Mouse (Mus musculus): ENCODE measurements around the gene Rpl7l1.
A peak's percentile ranks its signal among the peaks of the same experiment; 100 is the strongest.
"Not testable (repeated sequence)": the region's sequence is repeated elsewhere in the genome, so short reads cannot be mapped to it uniquely, and the experiment has no call there.

Gene Rpl7l1

DNA sequence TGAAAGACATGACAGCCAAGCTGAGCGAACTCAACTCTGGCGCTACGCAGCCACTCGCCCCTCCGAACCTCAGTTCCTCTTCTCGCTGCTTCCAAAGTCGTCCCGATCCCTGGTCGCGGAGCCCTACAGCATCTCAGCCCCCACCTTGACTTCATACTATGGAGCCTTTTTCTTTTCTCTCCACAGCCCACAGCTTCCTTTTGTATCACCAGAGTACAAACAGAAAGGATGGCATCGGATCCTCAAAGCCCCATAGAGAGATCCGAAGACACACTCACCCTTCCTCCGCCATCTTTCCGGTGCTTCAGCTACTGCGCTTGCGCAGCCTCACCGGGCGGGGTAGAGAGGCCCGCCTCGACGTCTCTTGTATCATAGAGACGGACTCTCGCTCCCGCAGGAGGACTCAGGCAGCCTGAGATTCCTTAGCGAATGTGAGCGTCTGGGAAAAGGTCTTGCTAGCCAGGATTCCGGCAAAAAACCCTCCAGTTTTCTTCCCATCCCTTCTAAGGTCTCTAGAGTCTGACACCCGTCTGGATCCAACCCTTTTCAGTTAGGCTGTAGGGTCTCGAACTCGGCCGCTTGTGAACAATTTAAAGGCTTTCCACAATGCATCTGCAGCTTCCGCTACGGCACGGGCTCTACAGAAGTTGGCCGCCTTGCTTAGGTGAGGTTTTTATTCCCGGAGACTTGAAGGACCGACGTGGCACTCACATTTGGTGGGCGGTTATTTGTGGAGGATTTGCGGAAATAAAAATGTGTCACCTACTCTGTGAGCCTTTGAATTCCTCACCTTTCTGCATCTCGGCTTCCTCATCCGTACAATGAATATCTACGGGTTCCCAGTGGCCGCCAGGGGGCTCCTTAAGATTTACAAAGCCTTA lies at the start of gene Rpl7l1:
Gene Rpl7l1 (minus strand): TSS at position 332 of the 881 bp plus-strand sequence.
- peak; percentile 76 to 90 for DNase-seq (ENCODE audit: low spot score in 2 of 2)

DNA sequence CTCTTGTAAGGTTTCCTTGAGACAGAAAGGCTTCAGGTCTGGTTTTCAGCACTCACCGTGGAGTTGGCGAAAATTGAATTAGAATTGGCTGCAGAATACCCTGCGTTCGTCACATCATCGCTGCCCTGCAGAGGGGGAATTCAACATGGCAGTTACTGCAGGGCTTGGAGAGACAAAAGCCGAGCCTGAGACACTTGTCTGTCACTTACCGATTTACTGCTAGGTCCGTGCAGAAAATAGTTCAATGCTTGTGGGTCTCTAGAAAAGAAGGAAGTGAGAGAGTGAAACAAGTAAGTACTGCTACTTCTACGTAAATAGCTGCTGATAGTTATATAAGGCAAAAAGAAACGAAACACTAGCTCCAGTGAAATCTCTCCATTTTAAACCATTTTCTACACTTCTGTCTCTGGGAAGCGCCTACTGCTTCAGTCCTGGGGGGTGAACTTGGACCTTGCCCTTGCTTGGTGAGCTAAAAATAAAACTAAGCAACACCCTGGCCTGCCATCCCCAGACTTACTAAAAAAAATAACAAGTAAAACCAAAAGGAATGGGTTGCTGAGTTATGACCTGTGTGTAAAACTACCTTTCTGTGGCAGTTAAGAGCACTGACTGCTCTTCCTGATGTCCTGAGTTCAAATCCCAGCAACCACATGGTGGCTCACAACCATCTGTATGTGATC lies 47.5 kb upstream of the Rpl7l1 start:
- DNase-seq (ENCODE audit: low spot score in 2 of 2) = no peak

DNA sequence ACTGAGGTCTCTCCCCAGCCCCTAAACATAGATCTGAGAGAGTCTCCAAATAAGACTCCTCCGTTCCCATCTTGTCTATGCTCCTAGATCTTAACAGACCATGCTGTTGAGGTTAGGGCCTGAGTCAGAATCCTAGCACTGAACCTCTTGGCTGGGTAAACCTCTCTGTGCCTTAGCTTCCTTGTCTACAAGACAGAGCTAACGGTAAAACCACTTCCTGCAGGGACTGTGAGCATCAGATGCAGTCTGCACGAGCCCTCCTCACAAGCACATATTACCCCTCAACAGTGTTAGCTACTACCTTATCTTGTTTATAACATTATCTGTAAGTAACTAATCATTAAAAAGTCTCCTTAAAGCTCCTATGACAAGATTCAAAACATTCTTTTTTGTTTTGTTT lies 46.5 kb upstream of the Rpl7l1 start:
- no peak for DNase-seq (ENCODE audit: low spot score in 2 of 2)

GRCm38 (mm10) chr17:46823091-46823490 lies 40.6 kb upstream of the Rpl7l1 start:
- no peak for DNase-seq (ENCODE audit: low spot score in 2 of 2)

DNA sequence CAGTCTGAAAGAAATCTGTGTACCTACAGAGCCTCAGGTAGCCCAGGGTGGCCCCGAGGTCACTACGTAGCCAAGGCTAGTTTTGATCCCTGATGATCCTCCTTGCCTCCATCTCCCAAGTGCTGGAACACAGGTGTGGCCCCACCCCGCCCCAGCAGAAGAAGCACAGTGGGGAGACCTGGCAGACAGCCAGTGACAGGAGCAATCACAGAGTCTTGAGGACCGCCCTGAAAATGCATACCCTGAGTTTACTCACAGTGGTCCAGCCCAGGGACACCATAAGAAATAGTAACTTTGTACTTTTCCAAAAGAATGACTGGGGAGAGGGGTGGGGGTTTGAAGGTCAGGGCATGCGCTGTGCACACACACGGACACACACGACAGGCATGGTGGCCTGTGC lies 38.2 kb upstream of the Rpl7l1 start:
- DNase-seq (ENCODE audit: low spot score in 2 of 2) = no peak

DNA sequence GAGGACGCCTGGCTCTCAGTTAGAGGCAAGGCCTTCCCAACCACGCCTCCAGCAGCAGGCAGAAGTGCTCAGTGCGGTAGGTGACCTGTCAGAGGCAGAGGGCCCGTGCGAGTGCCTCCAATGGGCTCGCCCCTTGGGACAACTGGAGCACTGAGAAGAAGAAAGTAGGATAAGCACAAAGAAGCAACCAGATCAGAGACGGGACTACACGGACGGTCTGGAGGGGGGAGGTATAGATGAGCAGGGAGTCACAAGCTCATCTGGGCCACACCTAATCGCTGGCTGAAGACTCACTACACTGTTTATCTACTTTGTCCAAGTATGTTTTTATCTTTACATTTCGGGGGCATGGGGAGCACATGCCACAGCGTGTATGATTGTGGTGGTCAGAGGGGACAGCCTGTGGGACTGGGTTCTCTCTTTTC lies 35.3 kb upstream of the Rpl7l1 start:
- DNase-seq (ENCODE audit: low spot score in 2 of 2) = no peak

- DNase-seq (ENCODE audit: low spot score in 2 of 2) = no peak
These were observed 33.8 kb upstream of the Rpl7l1 start for GRCm38 (mm10) chr17:46816306-46816705.

- DNase-seq (ENCODE audit: low spot score in 2 of 2) = no peak
These were observed 32.0 kb upstream of the Rpl7l1 start for GRCm38 (mm10) chr17:46814497-46814896.

- DNase-seq (ENCODE audit: low spot score in 2 of 2) = no peak
These were observed 31.2 kb upstream of the Rpl7l1 start for GRCm38 (mm10) chr17:46813637-46814036.

DNA sequence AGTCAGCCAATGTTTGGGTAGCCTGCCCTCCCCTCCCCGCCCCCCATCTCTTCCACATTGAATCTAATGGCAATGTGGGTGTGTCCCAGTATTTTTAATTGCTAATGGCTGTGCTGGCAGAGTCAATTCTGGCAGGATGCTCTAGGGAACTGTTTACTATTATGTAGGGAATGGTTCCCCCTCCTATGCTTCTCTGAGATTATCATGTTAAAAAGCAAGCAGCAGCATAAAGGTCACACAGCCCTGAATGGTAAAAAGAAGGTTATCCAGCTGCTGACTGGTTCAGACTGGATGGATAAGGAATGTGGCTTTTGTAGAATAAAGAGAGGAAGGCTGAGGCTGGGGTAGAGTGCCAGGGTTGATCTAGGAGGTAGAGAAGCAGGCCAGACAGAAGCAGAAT lies 30.0 kb upstream of the Rpl7l1 start:
- no peak for DNase-seq (ENCODE audit: low spot score in 2 of 2)

GRCm38 (mm10) chr17:46810672-46811071 lies 28.2 kb upstream of the Rpl7l1 start:
- no peak for DNase-seq (ENCODE audit: low spot score in 2 of 2)

DNA sequence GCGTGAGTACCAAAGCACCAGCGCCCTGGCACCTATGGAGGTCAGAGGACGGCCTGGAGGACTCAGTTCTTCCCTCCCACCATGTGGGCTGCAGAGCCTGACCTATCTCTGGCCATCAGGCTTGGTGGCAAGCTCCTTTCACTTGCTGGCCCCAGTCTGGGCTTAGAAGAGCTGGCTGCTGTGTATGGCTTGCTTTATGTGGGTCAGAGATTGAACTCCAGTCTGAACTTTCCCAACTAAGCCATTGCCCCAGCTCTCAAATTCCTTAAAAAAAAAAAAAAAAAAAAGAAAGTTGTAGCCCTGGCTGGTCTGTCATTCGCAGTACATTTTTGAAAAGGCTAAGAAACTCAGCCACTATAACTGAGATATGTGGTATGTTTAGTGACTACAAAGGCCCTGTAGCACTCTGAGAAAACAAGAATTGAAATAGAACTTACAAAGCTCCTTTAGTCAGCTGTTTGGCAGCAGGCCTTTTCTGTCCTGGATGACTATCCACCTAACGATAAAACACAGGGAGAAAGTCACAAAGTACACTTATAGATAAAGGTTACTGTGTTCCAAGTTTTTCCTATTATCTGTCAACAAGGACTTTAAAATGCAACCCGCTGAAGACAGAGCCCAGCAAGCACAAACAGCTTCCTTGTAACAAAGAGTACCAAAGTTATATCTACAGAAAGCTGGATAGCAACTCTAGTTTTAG lies 26.8 kb upstream of the Rpl7l1 start:
- DNase-seq (ENCODE audit: low spot score in 2 of 2) = no peak

GRCm38 (mm10) chr17:46808376-46808775 lies 25.9 kb upstream of the Rpl7l1 start:
- no peak for DNase-seq (ENCODE audit: low spot score in 2 of 2)

DNA sequence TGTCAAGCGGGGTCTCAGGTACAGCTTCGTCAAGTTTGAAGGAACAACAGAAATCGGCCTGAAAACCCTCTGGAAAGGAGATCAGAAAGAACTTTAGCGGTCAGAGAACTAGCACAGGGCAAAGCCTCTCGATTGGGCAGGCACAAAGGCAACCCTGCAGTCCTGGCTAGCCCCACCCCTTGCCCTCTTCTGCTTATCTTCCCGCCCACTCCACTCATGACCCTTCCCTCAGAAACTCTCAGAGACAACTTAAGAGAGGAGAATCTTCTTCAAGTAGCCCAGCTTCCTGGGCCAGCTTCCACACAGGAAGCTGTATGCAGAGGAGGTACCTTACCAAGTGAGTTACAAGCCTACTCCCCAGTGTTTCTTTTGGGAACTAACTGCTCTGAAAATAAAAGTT lies 19.3 kb upstream of the Rpl7l1 start:
- DNase-seq (ENCODE audit: low spot score in 2 of 2) = no peak

DNA sequence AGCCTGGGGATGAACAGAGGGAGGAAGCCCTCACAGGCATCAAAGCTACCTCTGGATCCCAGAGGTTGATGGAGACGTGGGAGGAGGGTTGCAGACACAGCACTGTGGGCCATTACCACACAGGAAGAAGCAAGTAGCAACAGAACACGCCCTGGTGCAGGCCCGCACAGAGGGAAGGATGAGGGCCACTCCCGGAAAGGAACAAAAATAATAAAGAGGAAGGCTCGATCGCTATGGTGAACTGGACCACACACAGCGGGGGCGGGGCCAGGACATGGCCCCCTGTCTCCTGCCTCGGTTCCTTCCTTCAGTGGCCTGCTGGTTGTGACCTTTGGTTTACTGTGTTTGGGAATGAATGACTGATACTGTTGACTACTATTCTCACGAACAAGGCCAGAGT lies 17.2 kb upstream of the Rpl7l1 start:
- DNase-seq (ENCODE audit: low spot score in 2 of 2) = no peak

GRCm38 (mm10) chr17:46797386-46797785 lies 14.9 kb upstream of the Rpl7l1 start:
- no peak for DNase-seq (ENCODE audit: low spot score in 2 of 2)

DNA sequence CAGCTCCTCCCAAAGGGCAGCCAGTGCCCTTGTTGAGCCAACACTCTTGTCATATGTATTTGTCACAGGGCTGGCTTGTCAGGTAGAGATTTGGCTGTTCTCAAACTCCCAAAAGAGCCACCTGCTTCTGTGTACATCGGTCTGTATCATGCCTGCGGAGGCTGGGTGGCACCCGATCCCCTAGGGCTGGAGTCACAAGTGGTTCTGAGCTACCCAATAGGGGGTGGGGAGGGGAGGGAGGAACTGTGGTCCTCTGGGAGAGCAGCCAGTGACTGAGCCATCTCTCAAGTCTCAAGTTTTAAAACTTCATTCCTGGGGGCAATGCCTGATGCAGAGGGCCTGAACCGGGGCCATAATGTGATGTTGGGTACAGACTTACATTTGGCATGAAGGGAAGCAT lies 14.3 kb upstream of the Rpl7l1 start:
- DNase-seq (ENCODE audit: low spot score in 2 of 2) = no peak

- no peak for DNase-seq (ENCODE audit: low spot score in 2 of 2)
These were observed 10.5 kb upstream of the Rpl7l1 start for GRCm38 (mm10) chr17:46792963-46793362.

DNA sequence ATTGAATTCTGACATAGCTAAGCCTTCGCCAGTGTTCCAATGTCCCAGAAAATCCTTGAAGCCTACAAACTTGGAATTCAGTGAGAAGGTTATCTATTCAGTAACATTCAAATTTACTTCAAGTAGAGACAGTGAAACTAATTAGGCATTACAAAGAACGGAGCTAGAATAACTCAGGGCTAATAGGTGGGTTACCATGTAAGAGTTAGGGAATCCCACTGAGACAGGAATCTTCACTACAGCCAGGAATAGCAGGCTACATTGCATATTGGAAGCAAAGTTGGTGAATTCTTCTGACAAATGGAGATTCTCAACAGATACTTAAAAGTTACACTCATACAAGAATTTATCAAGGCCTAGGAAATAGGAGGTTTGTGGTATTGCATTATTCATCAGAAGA lies 5.5 kb upstream of the Rpl7l1 start:
- not testable (repeated sequence) for DNase-seq (ENCODE audit: low spot score in 2 of 2)

DNA sequence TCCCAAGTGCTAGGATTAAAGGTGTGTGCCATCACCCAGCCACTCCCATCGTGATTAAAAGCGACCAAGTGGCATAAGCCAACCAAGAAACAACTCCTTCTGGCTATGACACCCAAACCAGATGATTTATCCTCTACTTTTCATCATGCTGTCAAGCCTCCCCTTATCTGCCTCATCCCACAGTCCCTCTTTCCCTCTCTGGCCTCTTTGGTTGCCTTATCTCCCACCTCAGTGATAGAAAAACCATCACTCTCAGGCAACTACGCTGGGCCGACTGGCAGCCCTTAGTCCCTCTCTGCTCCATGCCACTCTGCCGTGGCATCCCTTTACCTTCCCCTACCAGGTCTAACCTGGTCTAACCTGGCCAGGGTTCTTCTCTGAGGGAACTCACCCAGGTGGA lies 4.5 kb upstream of the Rpl7l1 start:
- DNase-seq (ENCODE audit: low spot score in 2 of 2) = no peak

DNA sequence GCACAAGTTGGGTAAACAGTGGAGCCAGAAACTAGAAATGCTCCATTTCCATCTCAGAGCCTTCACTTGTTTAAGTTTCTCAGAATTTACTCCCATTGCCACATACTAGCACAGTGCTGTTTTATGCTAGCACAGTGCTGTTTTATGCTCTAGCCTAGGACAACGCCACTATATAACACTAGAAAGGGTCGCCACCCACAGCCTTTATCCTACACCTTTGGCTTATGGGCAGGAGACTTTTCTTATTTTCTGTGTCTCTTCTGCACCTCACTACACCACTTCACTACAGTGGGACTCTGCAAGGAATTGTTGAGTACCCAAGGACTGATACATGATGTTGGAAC lies 722 bp upstream of the Rpl7l1 start:
- DNase-seq (ENCODE audit: low spot score in 2 of 2) = no peak

- no peak for DNase-seq (ENCODE audit: low spot score in 2 of 2)
These were observed 596 bp downstream of the Rpl7l1 start for GRCm38 (mm10) chr17:46781876-46782275.

DNA sequence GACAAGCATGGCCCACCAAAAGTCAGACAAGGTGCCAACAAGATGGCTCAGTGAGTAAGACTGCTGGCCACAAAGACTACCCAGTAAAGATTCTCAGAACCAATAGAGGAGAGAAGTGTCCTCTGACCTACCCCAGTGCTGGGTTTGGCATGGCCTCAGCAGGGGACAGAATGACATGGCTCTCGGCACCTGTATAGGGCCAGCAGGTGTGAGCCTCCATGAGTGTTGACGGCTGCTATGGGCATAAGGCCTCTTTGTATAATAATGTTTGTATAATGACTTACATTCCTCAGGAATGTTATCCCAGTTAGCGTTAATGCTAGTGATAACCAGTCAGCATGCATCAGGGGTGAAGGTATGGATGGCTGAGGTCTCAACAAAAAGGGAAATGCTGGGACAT lies 6.4 kb downstream of the Rpl7l1 start:
- no peak for DNase-seq (ENCODE audit: low spot score in 2 of 2)
